Mouse (Mus musculus): ENCODE results near the gene Gdf7. TPM values are rescaled to one million over a fixed set of nuclear protein-coding genes. Genes with fewer than 3 reads are reported as not detected.

The Gdf7 gene
- polyA plus RNA-seq, 1 experiment from 2014 or later = 0.14 TPM

DNA sequence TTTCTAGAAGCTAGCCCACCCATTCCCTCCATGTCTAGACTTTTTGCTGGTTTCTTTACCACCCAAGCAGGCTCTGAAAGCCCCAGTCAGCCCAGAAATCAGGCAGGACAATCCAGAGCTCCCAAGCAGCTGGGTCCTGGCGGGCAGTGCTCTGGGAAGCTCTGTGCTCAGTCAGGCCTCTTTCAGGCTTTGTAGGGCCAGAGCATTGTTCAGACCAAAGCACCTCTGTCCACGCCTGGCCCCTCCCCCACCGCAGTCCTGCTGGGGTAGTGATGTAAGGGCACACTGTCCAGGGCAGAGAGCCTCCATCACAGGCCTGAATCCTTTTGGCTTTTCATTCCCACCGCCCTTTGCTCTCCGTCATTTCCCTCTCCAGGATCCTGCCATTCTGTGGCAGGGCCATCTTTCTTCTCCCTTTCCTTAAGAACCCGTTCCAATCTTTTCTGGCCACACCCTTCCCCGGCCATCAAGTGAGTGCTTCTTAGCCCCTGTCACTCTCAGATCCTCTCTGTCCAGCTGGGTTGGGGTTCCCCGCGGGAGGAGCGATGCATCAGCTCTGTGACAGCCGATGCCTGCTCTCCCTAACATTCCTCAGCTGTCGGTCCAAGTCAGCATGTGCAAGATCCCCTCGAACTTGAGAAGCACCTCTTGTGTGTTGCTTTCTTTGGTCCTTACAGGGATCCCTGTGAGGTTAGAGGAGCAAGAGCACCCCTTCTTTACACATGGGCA, 38.0 kb upstream of the Gdf7 start:
- H3K9ac ChIP-seq (ENCODE audit: low read depth, low read length) = no peak overlapping the region
- no peaks in the 10 kb centered on the region for H3K27me3 ChIP-seq (ENCODE audit: control insufficient read depth, insufficient read depth, low read length)
- H3K4me3 ChIP-seq (ENCODE audit: low read depth, low read length) = no peak overlapping the region
- no peaks in the 10 kb centered on the region for H3K9me3 ChIP-seq (replicated peaks; ENCODE audit: control insufficient read depth, low read length)
- no peak overlapping the region for H3K4me2 ChIP-seq
- peak overlapping the region; percentile 76 for H3K27ac ChIP-seq (ENCODE audit: low read depth, low read length)
- peaks cover 26% of the 10 kb centered on the region for H3K4me1 ChIP-seq (ENCODE audit: control insufficient read depth, insufficient read depth, low read length)
- no peak for ATAC-seq (replicated peaks; ENCODE audit: insufficient number of reproducible peaks, low FRiP score, low TSS enrichment)
- 41% methylated on average over 13 of the region's 13 CpGs for WGBS (ENCODE audit: insufficient replicate concordance)
- peaks cover 9% of the 10 kb centered on the region for H3K36me3 ChIP-seq (ENCODE audit: control insufficient read depth, insufficient read depth, low read length)

DNA sequence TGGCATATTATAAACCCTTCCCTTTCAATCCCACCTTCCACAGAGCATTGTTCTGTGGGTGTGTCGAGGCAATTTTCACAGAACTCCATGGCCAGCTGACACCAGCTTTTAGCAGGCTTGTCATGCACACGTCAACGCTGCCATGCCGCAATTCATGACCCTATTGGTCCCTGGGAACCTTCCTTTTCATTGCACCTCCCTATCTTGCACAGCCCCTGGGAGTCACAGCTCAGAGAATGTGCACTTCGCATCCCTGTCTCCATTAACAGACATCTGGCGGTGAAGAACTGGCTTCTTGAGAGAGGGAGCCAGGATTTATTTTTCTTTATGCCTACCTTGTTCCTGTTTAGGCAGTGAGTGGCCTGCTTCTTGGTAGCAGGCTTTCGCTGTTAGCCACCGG, 37.2 kb upstream of the Gdf7 start:
- H3K27ac ChIP-seq (ENCODE audit: low read depth, low read length) = peak overlapping the region; percentile 76
- WGBS (ENCODE audit: insufficient replicate concordance) = 55% methylated on average over 8 of the region's 8 CpGs
- H3K4me1 ChIP-seq (ENCODE audit: control insufficient read depth, insufficient read depth, low read length) = peaks cover 26% of the 10 kb centered on the region
- H3K9me3 ChIP-seq (replicated peaks; ENCODE audit: control insufficient read depth, low read length) = no peaks in the 10 kb centered on the region
- peaks cover 9% of the 10 kb centered on the region for H3K36me3 ChIP-seq (ENCODE audit: control insufficient read depth, insufficient read depth, low read length)
- H3K27me3 ChIP-seq (ENCODE audit: control insufficient read depth, insufficient read depth, low read length) = no peaks in the 10 kb centered on the region
- no peak overlapping the region for H3K9ac ChIP-seq (ENCODE audit: low read depth, low read length)
- no peak overlapping the region for H3K4me2 ChIP-seq
- no peak overlapping the region for H3K4me3 ChIP-seq (ENCODE audit: low read depth, low read length)
- 0 out of 2 replicates have a peak, but pooled peaks have one; percentile 25 for ATAC-seq (replicated peaks; ENCODE audit: insufficient number of reproducible peaks, low FRiP score, low TSS enrichment)

DNA sequence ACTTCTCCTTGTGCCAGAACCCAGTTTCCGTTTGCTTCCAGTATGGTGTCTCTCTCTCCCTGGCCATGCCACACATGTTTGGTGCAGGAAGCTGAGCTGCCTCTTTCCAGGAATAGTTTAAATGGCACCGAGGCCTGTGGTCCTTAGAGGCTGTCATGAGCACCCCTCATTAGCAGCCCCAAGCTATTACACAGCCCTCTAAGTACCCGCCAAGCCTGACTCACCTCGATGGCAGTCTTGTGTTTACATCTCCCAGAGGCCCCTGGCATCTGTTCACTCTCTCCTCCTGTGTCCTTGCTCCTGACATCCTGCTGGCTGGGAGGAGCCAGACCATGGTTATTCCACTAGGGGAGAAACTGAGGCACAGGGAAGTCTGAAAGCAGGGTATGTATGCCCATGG, 36.7 kb upstream of the Gdf7 start:
- Histone ChIP-seq H3K4me2 (no peak overlapping the region), H3K36me3 (ENCODE audit: control insufficient read depth, insufficient read depth, low read length) (peaks cover 9% of the 10 kb centered on the region), H3K4me1 (ENCODE audit: control insufficient read depth, insufficient read depth, low read length) (peaks cover 26% of the 10 kb centered on the region), H3K4me3 (ENCODE audit: low read depth, low read length) (no peak overlapping the region), H3K9me3 (replicated peaks; ENCODE audit: control insufficient read depth, low read length) (no peaks in the 10 kb centered on the region), H3K9ac (ENCODE audit: low read depth, low read length) (no peak overlapping the region), H3K27ac (ENCODE audit: low read depth, low read length) (peak overlapping the region; percentile 76), H3K27me3 (ENCODE audit: control insufficient read depth, insufficient read depth, low read length) (no peaks in the 10 kb centered on the region)
- ATAC-seq (replicated peaks; ENCODE audit: insufficient number of reproducible peaks, low FRiP score, low TSS enrichment) = no peak
- 32% methylated on average over 4 of the region's 4 CpGs for WGBS (ENCODE audit: insufficient replicate concordance)

DNA sequence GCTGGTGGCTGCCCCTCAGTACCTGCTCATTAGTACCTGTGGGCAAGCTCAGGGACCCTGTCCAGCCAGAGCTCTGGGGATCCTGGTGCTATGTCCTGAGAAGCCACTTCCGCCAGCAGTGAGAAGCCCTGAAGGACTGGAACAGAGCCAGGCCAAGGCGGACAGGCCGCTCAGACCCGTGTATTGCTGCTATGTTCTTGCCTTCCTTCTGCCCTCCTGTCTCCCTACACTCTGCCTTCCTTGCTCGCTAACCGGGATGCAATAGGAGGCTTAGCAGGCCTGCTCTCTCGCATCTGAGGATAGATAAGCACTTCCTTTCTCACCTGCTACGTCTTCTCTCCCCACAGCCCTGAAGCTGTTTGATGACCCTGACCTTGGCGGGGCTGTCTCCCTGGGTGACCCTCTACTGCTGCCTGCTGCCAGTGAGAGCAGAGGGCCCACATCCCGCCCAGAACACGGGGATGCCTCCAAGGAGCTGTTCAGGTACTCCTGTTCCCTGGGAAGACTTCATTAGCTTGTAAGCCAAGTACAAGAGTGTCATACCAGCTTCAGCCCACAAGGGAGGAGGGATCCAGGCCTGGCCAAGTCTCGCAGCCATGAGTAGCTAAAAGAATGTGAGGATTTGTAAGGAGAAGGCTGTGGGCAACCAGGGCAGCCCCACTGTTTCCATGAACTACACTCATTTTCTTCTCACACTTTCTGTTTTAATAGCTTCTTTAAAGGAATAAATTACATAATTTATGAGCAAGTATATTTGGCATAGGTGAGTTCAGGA, 35.7 kb upstream of the Gdf7 start:
- no peak for ATAC-seq (replicated peaks; ENCODE audit: insufficient number of reproducible peaks, low FRiP score, low TSS enrichment)
- no peak overlapping the region for H3K9ac ChIP-seq (ENCODE audit: low read depth, low read length)

DNA sequence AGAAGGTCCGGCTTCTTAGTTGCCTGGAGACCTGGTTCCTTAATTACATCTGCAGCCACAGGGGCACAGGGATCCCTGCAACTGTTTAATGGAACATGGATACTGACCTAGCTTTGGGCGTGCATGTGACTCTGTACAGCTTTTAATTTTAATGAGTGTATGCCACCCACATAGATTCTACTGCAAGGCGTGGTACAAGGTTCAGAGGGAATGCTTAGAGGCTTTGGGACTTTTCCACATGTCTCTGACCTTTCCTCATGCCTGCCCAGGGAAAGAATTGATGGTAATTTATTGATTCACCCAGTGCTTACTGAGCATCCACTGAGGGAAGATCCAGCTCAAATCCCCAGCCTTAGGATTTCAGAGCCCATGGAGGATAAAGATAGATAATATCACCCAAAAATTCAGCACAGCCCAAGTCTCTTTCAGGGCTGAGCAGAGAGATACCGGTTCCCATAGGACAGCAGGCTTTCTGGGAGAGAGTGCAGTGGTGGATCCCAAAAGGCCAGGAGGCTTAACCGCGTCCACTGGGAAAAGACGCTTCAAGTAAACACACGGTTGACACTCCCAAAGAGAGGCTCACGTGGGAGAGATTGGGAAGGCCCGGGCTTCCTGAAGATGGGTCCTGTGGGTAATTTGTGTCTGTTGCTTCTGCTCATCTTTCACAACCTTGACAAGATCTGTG, 35.0 kb upstream of the Gdf7 start:
- no peak overlapping the region for H3K4me3 ChIP-seq (ENCODE audit: low read depth, low read length)
- no peak overlapping the region for H3K9ac ChIP-seq (ENCODE audit: low read depth, low read length)
- no peak for ATAC-seq (replicated peaks; ENCODE audit: insufficient number of reproducible peaks, low FRiP score, low TSS enrichment)
- H3K4me2 ChIP-seq = no peak overlapping the region
- H3K27me3 ChIP-seq (ENCODE audit: control insufficient read depth, insufficient read depth, low read length) = no peaks in the 10 kb centered on the region
- 84% methylated on average over 10 of the region's 10 CpGs for WGBS (ENCODE audit: insufficient replicate concordance)
- peaks cover 6% of the 10 kb centered on the region for H3K36me3 ChIP-seq (ENCODE audit: control insufficient read depth, insufficient read depth, low read length)
- H3K9me3 ChIP-seq (replicated peaks; ENCODE audit: control insufficient read depth, low read length) = no peaks in the 10 kb centered on the region
- H3K27ac ChIP-seq (ENCODE audit: low read depth, low read length) = no peak overlapping the region
- H3K4me1 ChIP-seq (ENCODE audit: control insufficient read depth, insufficient read depth, low read length) = peaks cover 27% of the 10 kb centered on the region

More for the DNA sequence above, 35.7 kb upstream of the Gdf7 start:
- H3K4me2 ChIP-seq = no peak overlapping the region
- no peak overlapping the region for H3K4me3 ChIP-seq (ENCODE audit: low read depth, low read length)
- WGBS (ENCODE audit: insufficient replicate concordance) = 53% methylated on average over 12 of the region's 12 CpGs
- no peak overlapping the region for H3K27ac ChIP-seq (ENCODE audit: low read depth, low read length)
- peaks cover 9% of the 10 kb centered on the region for H3K36me3 ChIP-seq (ENCODE audit: control insufficient read depth, insufficient read depth, low read length)
- no peaks in the 10 kb centered on the region for H3K9me3 ChIP-seq (replicated peaks; ENCODE audit: control insufficient read depth, low read length)
- peaks cover 26% of the 10 kb centered on the region for H3K4me1 ChIP-seq (ENCODE audit: control insufficient read depth, insufficient read depth, low read length)
- H3K27me3 ChIP-seq (ENCODE audit: control insufficient read depth, insufficient read depth, low read length) = no peaks in the 10 kb centered on the region

DNA sequence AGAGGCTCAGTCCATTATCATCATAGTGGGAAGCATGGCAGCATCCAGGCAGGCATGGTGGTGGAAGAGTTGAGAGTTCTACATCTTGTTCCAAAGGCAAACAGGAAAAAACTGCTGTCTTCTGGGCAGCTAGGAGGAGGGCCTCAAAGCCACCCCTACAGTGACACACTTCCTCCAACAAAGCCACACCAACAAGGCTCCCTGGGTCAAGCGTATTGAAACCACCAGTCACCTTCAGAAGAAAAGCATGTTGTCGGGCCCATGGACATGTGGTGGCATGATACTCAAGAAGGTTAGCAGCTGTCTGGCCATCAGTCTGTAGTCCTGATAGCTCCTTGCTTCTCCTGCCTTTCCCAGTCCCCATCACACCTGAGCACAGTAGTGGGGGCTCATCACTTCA, 33.7 kb upstream of the Gdf7 start:
- Histone ChIP-seq H3K27ac (ENCODE audit: low read depth, low read length) (no peak overlapping the region), H3K4me1 (ENCODE audit: control insufficient read depth, insufficient read depth, low read length) (peaks cover 39% of the 10 kb centered on the region), H3K27me3 (ENCODE audit: control insufficient read depth, insufficient read depth, low read length) (no peaks in the 10 kb centered on the region), H3K4me3 (ENCODE audit: low read depth, low read length) (no peak overlapping the region), H3K9ac (ENCODE audit: low read depth, low read length) (no peak overlapping the region), H3K4me2 (no peak overlapping the region), H3K9me3 (replicated peaks; ENCODE audit: control insufficient read depth, low read length) (no peaks in the 10 kb centered on the region), H3K36me3 (ENCODE audit: control insufficient read depth, insufficient read depth, low read length) (peaks cover 4% of the 10 kb centered on the region; the same call in 1 of the 2 replicates)
- WGBS (ENCODE audit: insufficient replicate concordance) = 84% methylated on average over 2 of the region's 2 CpGs
- ATAC-seq (replicated peaks; ENCODE audit: insufficient number of reproducible peaks, low FRiP score, low TSS enrichment) = no peak

DNA sequence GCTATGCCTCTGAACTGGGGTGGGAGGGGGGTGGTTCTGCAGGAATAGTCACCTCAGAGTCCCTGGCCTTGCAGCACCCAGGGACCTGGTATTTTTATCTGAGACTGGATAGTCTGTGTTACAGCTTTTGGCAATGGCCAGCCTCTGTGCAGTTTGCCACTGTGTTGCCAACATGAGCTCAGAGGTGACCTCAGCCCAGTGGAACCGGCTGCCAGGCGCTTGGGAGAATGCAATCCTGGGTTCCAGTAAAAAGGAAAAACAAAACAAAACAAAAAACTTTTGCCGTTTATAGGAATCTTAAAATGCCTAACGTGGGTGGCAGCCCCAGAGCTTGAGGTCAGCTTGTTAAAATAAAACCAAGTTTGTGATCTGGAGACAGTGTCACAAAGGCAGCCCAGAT, 32.5 kb upstream of the Gdf7 start:
- Histone ChIP-seq H3K4me2 (no peak overlapping the region), H3K27me3 (ENCODE audit: control insufficient read depth, insufficient read depth, low read length) (no peaks in the 10 kb centered on the region), H3K9ac (ENCODE audit: low read depth, low read length) (no peak overlapping the region), H3K4me1 (ENCODE audit: control insufficient read depth, insufficient read depth, low read length) (peaks cover 29% of the 10 kb centered on the region), H3K9me3 (replicated peaks; ENCODE audit: control insufficient read depth, low read length) (no peaks in the 10 kb centered on the region), H3K27ac (ENCODE audit: low read depth, low read length) (no peak overlapping the region), H3K4me3 (ENCODE audit: low read depth, low read length) (no peak overlapping the region), H3K36me3 (ENCODE audit: control insufficient read depth, insufficient read depth, low read length) (peaks cover 6% of the 10 kb centered on the region; the same call in 1 of the 2 replicates)
- 87% methylated on average over 4 of the region's 4 CpGs for WGBS (ENCODE audit: insufficient replicate concordance)
- no peak for ATAC-seq (replicated peaks; ENCODE audit: insufficient number of reproducible peaks, low FRiP score, low TSS enrichment)

DNA sequence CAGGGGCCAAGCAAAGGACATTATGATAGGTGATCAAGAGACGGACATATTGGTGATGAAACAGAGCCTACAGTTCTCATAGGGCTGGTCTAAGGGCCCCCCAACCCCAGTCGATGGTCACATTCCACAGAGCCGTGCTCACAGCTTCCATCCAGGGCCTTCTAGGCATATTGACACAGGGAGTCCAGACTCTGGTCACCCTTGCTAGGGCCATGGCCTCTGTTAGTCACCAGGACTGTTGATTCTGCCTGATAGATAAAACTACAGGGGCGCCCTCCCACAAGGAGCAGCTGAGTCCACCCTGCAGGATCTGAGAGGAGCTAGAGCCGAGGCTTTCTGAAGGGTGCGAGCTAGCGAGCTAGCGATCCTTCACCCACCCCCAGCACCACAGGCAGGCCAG, 31.9 kb upstream of the Gdf7 start:
- H3K4me2 ChIP-seq = no peak overlapping the region
- H3K27ac ChIP-seq (ENCODE audit: low read depth, low read length) = no peak overlapping the region
- H3K36me3 ChIP-seq (ENCODE audit: control insufficient read depth, insufficient read depth, low read length) = peaks cover 7% of the 10 kb centered on the region; the same call in 1 of the 2 replicates
- ATAC-seq (replicated peaks; ENCODE audit: insufficient number of reproducible peaks, low FRiP score, low TSS enrichment) = no peak
- 73% methylated on average over 8 of the region's 8 CpGs for WGBS (ENCODE audit: insufficient replicate concordance)
- H3K4me1 ChIP-seq (ENCODE audit: control insufficient read depth, insufficient read depth, low read length) = peaks cover 23% of the 10 kb centered on the region
- no peaks in the 10 kb centered on the region for H3K27me3 ChIP-seq (ENCODE audit: control insufficient read depth, insufficient read depth, low read length)
- H3K4me3 ChIP-seq (ENCODE audit: low read depth, low read length) = no peak overlapping the region
- H3K9ac ChIP-seq (ENCODE audit: low read depth, low read length) = no peak overlapping the region
- H3K9me3 ChIP-seq (replicated peaks; ENCODE audit: control insufficient read depth, low read length) = no peaks in the 10 kb centered on the region
